Mouse (Mus musculus) intestine, postnatal 0 days (tissue): Measurements from ENCODE around the gene Cpd. TPM values are rescaled to one million over a fixed set of nuclear protein-coding genes. Genes with fewer than 3 reads are reported as not detected.

ENCODE experiments used
- ATAC-seq: fragments of 200-750 bp; cut with Nextera tagmentation; 2 replicates; pipeline ENCODE4 v1.8.0; 2017; ENCODE audit warnings: mild to moderate bottlenecking, moderate TSS enrichment, moderate library complexity
- H3K27ac ChIP-seq: fragments of 300-500 bp; sonication (generic); 2 replicates; pipeline ENCODE4 v1.5.1; 2014; ENCODE audit warnings: mild to moderate bottlenecking, low read depth, low read length, moderate library complexity
- H3K27me3 ChIP-seq: fragments of 300-500 bp; sonication (generic); replicated peaks from 2 replicates; pipeline ENCODE4 v1.6.1; 2014; ENCODE audit warnings: low read length, mixed read lengths; ENCODE audit not compliant: control insufficient read depth, insufficient read depth
- H3K36me3 ChIP-seq: fragments of 300-500 bp; sonication (generic); 2 replicates; pipeline ENCODE4 v1.6.1; 2014; ENCODE audit warnings: mild to moderate bottlenecking, moderate library complexity; ENCODE audit not compliant: control insufficient read depth, insufficient read depth
- H3K4me1 ChIP-seq: fragments of 300-500 bp; sonication (generic); replicated peaks from 2 replicates; pipeline ENCODE4 v1.6.1; 2014; ENCODE audit warnings: antibody characterized with exemption, low read length, mixed read lengths; ENCODE audit not compliant: control insufficient read depth, insufficient read depth
- H3K4me2 ChIP-seq: fragments of 300-500 bp; sonication (generic); replicated peaks from 2 replicates; pipeline ENCODE4 v1.6.1; 2014; ENCODE audit warnings: low read depth, mild to moderate bottlenecking, moderate library complexity
- H3K4me3 ChIP-seq: fragments of 300-500 bp; sonication (generic); 2 replicates; pipeline ENCODE4 v1.5.1; 2014; ENCODE audit warnings: low read depth, low read length
- H3K9ac ChIP-seq: fragments of 300-500 bp; sonication (generic); 2 replicates; pipeline ENCODE4 v1.6.1; 2014; ENCODE audit warnings: mild to moderate bottlenecking, low read depth, low read length
- H3K9me3 ChIP-seq: fragments of 300-500 bp; sonication (generic); 2 replicates; pipeline ENCODE4 v1.6.1; 2016; ENCODE audit warnings: mixed run types; ENCODE audit not compliant: control insufficient read depth
- CTCF ChIP-seq: sonication (generic); IDR thresholded peaks from 2 replicates; pipeline ENCODE4 v1.5.1; 2016; ENCODE audit warnings: low read depth, mild to moderate bottlenecking, control low read depth, antibody characterized with exemption, moderate library complexity
- WGBS: fragments of 180-500 bp; shearing (Covaris S2); extraction: QIAGEN DNeasy Blood & Tissue Kit; methylation state at CpG from one replicate; pipeline ENCODE4 v1.1.7; 2014; 5-methylcytosine and 5-hydroxymethylcytosine counted together
- polyA plus RNA-seq: library from polyadenylated mRNA; unstranded; fragments of >200 nt; fragmentation: Nextera tagmentation; extraction: Ambion mirVana; gene quantifications from 2 replicates; pipeline ENCODE4 v1.2.1, GENCODE M21; 2015

The Cpd gene
- polyA plus RNA-seq, 1 experiment from 2014 or later: 10.1 TPM

GRCm38 (mm10) chr11:76824238-76824884 lies 22.5 kb downstream of the Cpd start:
- no peak overlapping the region for H3K4me3 ChIP-seq
- ATAC-seq: peak; percentile 76
- no peak overlapping the region for H3K4me2 ChIP-seq
- H3K27ac ChIP-seq: no peak overlapping the region
- H3K27me3 ChIP-seq: no peaks in the 10 kb centered on the region
- 0 out of 2 replicates have a peak, but pooled peaks cover 2% of the 10 kb centered on the region for H3K4me1 ChIP-seq
- 44% methylated on average over 7 of the region's 7 CpGs for WGBS
- no peak overlapping the region for H3K9ac ChIP-seq
- no peak for TF ChIP-seq CTCF
- no peaks in the 10 kb centered on the region for H3K36me3 ChIP-seq
- H3K9me3 ChIP-seq: no peaks in the 10 kb centered on the region

GRCm38 (mm10) chr11:76823641-76824040 lies 23.2 kb downstream of the Cpd start:
- Histone ChIP-seq H3K9me3 (no peaks in the 10 kb centered on the region), H3K4me2 (no peak overlapping the region), H3K4me3 (no peak overlapping the region), H3K36me3 (no peaks in the 10 kb centered on the region), H3K27me3 (no peaks in the 10 kb centered on the region), H3K9ac (no peak overlapping the region), H3K27ac (no peak overlapping the region), H3K4me1 (0 out of 2 replicates have a peak, but pooled peaks cover 2% of the 10 kb centered on the region)
- WGBS: 80% methylated on average over 3 of the region's 3 CpGs
- no peak for TF ChIP-seq CTCF
- ATAC-seq: 0 out of 2 replicates have a peak, but pooled peaks have one; percentile 41

- Histone ChIP-seq H3K4me3 (no peak overlapping the region), H3K9me3 (no peaks in the 10 kb centered on the region), H3K4me2 (no peak overlapping the region), H3K27ac (no peak overlapping the region), H3K36me3 (no peaks in the 10 kb centered on the region), H3K9ac (no peak overlapping the region), H3K4me1 (0 out of 2 replicates have a peak, but pooled peaks cover 2% of the 10 kb centered on the region), H3K27me3 (no peaks in the 10 kb centered on the region)
- no peak for TF ChIP-seq CTCF
- WGBS: 62% methylated on average over 3 of the region's 3 CpGs
- no peak for ATAC-seq
These were observed 25.5 kb downstream of the Cpd start for GRCm38 (mm10) chr11:76821353-76821752.

GRCm38 (mm10) chr11:76817664-76818063 lies 29.2 kb downstream of the Cpd start:
- Histone ChIP-seq H3K4me2 (no peak overlapping the region), H3K9me3 (no peaks in the 10 kb centered on the region), H3K9ac (no peak overlapping the region), H3K27ac (no peak overlapping the region), H3K36me3 (0 out of 2 replicates have a peak, but pooled peaks cover 3% of the 10 kb centered on the region), H3K4me1 (no peaks in the 10 kb centered on the region), H3K4me3 (no peak overlapping the region), H3K27me3 (no peaks in the 10 kb centered on the region)
- no peak for ATAC-seq
- TF ChIP-seq CTCF: peak; percentile 9; the same call in 1 of the 2 replicates
- WGBS: 91% methylated on average over 3 of the region's 3 CpGs

- H3K36me3 ChIP-seq: peaks cover 24% of the 10 kb centered on the region
- ATAC-seq: no peak
- H3K4me2 ChIP-seq: no peak overlapping the region
- no peak overlapping the region for H3K9ac ChIP-seq
- WGBS: 88% methylated on average over 9 of the region's 9 CpGs
- TF ChIP-seq CTCF: peak; percentile 57
- H3K4me1 ChIP-seq: no peaks in the 10 kb centered on the region
- no peaks in the 10 kb centered on the region for H3K27me3 ChIP-seq
- no peaks in the 10 kb centered on the region for H3K9me3 ChIP-seq
- H3K4me3 ChIP-seq: no peak overlapping the region
- no peak overlapping the region for H3K27ac ChIP-seq
These were observed 35.9 kb downstream of the Cpd start for GRCm38 (mm10) chr11:76810706-76811495.

GRCm38 (mm10) chr11:76809450-76809849 lies 37.4 kb downstream of the Cpd start:
- 42% methylated on average over 3 of the region's 3 CpGs for WGBS
- Histone ChIP-seq H3K9ac (no peak overlapping the region), H3K36me3 (peaks cover 31% of the 10 kb centered on the region), H3K4me1 (no peaks in the 10 kb centered on the region), H3K27me3 (no peaks in the 10 kb centered on the region), H3K9me3 (no peaks in the 10 kb centered on the region), H3K4me3 (no peak overlapping the region), H3K4me2 (no peak overlapping the region), H3K27ac (no peak overlapping the region)
- no peak for ATAC-seq
- TF ChIP-seq CTCF: no peak
